Mouse (Mus musculus): ENCODE measurements around the gene Btbd1.

GRCm38 (mm10) chr7:81829379-81829894 is at the start of gene Btbd1:
- TF ChIP-seq POLR2A (IDR thresholded peaks at IDR 0.05; ENCODE audit: borderline replicate concordance, insufficient read depth, low read length): no peak
- no peak for TF ChIP-seq CTCF (IDR thresholded peaks at IDR 0.05; ENCODE audit: borderline replicate concordance, insufficient read depth, low read depth, low read length)
